Mouse (Mus musculus) heart, embryonic 15.5 days (tissue): ENCODE data around the gene Hmgb2. TPM values are rescaled to one million over a fixed set of nuclear protein-coding genes. Genes with fewer than 3 reads are reported as not detected.

Experiments
- ATAC-seq: fragments of 200-750 bp; cut with Nextera tagmentation; replicated peaks from 2 replicates; pipeline ENCODE4 v1.8.0; 2017; ENCODE audit warnings: low read depth, moderate TSS enrichment; ENCODE audit not compliant: insufficient number of reproducible peaks, insufficient read depth, low FRiP score
- H3K27ac ChIP-seq: fragments of 300-500 bp; sonication (generic); 2 replicates; pipeline ENCODE4 v1.5.1; 2015; ENCODE audit warnings: mild to moderate bottlenecking, inconsistent platforms
- H3K27me3 ChIP-seq: fragments of 300-500 bp; sonication (generic); 2 replicates; pipeline ENCODE4 v1.6.1; 2015; ENCODE audit warnings: inconsistent platforms
- H3K36me3 ChIP-seq: fragments of 300-500 bp; sonication (generic); 2 replicates; pipeline ENCODE4 v1.6.1; 2015; ENCODE audit warnings: mild to moderate bottlenecking, inconsistent platforms
- H3K4me1 ChIP-seq: fragments of 300-500 bp; sonication (generic); replicated peaks from 2 replicates; pipeline ENCODE4 v1.6.1; 2015; ENCODE audit warnings: inconsistent platforms
- H3K4me2 ChIP-seq: fragments of 300-500 bp; sonication (generic); 2 replicates; pipeline ENCODE4 v1.6.1; 2015; ENCODE audit warnings: inconsistent platforms, mild to moderate bottlenecking, moderate library complexity
- H3K4me3 ChIP-seq: fragments of 300-500 bp; sonication (generic); 2 replicates; pipeline ENCODE4 v1.5.1; 2015; ENCODE audit warnings: mild to moderate bottlenecking, inconsistent platforms
- H3K9ac ChIP-seq: fragments of 300-500 bp; sonication (generic); 2 replicates; pipeline ENCODE4 v1.6.1; 2015; ENCODE audit warnings: mild to moderate bottlenecking, inconsistent platforms
- H3K9me3 ChIP-seq: fragments of 300-500 bp; sonication (generic); replicated peaks from 2 replicates; pipeline ENCODE4 v1.6.1; 2016; ENCODE audit warnings: inconsistent platforms
- WGBS: fragments of 180-500 bp; shearing (Covaris S2); methylation state at CpG from one replicate; pipeline ENCODE4 v1.1.7; 2015; ENCODE audit warnings: mixed read lengths; 5-methylcytosine and 5-hydroxymethylcytosine counted together
- polyA plus RNA-seq: library from polyadenylated mRNA; unstranded; fragments of >200 nt; fragmentation: Nextera tagmentation; extraction: Ambion mirVana; gene quantifications from 2 replicates; pipeline ENCODE4 v1.2.1, GENCODE M21; 2015

Gene Hmgb2
- polyA plus RNA-seq, 1 experiment from 2014 or later = 273 TPM

DNA sequence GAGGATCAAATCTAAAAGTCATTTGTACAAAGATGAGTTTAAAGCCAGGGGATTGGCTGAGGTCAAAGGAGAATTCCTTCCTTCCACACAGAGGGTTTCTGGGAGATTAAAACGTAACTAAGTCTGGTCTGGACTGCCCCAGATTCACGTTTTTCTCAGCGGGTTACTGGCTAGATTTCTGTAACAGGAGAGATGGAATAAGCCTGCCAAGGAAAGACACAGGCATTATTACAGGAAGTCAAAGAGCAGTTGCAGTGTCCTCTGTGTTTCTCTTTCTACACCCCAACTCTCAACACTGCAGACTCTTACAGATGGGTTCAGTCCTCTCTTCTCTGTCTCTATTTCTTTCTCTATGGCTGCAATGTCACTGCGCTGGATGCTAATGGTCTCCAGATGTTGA is 22.8 kb downstream of the Hmgb2 start:
- WGBS = 79% methylated on average over 4 of the region's 4 CpGs
- H3K9me3 ChIP-seq = no peaks in the 10 kb centered on the region
- no peak for ATAC-seq
- no peak overlapping the region for H3K9ac ChIP-seq
- no peak overlapping the region for H3K27ac ChIP-seq
- H3K4me2 ChIP-seq = no peak overlapping the region
- no peak overlapping the region for H3K4me3 ChIP-seq
- H3K27me3 ChIP-seq = no peaks in the 10 kb centered on the region
- peaks cover 8% of the 10 kb centered on the region for H3K4me1 ChIP-seq
- peaks cover 5% of the 10 kb centered on the region; the same call in 1 of the 2 replicates for H3K36me3 ChIP-seq

DNA sequence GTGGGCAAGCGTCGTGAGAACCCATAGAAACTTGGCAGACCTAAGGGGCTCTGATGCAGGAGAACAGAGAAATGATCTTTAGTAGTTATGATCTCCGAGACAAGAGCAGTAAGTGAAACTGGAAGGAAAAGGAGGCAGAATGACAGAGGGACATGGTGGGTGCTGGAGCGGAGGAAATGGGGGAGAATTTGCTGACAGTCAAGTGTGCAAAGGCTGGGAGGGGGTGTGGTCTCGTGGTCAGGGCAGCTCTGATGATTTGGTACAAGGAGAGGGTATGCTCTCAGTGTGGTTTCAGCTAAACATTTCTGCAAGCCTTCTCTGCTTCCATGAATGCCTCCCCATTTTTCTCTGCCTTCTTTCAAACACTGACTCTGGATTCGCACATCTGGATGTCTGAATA is 24.5 kb downstream of the Hmgb2 start:
- Histone ChIP-seq H3K9ac (no peak overlapping the region), H3K36me3 (peaks cover 5% of the 10 kb centered on the region; the same call in 1 of the 2 replicates), H3K4me1 (no peaks in the 10 kb centered on the region), H3K9me3 (no peaks in the 10 kb centered on the region), H3K27ac (no peak overlapping the region), H3K27me3 (no peaks in the 10 kb centered on the region), H3K4me3 (no peak overlapping the region), H3K4me2 (no peak overlapping the region)
- ATAC-seq = no peak
- WGBS = 88% methylated on average over 6 of the region's 6 CpGs

DNA sequence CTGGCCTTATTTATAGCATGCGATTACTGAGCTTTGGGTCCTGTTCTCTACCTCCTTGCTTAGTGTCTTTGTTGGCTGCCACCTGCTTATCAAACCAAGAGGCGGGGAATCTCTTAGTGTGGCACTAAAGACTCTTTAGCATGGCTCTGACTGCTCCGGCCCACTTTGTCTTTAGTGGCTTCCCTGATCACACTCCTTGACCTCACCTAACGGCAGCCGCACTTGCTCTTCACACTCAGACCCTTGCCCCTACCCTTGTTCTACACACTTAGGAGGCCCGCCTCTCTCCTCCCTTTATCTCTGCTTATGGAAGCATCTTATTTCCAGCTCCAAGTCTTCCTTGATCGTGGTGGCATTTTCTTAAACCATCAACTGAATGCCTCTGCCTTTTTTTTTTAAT is 26.9 kb downstream of the Hmgb2 start:
- WGBS = 68% methylated on average over 7 of the region's 7 CpGs
- H3K27ac ChIP-seq = no peak overlapping the region
- no peaks in the 10 kb centered on the region for H3K4me1 ChIP-seq
- H3K4me2 ChIP-seq = no peak overlapping the region
- no peaks in the 10 kb centered on the region for H3K27me3 ChIP-seq
- no peak for ATAC-seq
- no peak overlapping the region for H3K9ac ChIP-seq
- peaks cover 5% of the 10 kb centered on the region; the same call in 1 of the 2 replicates for H3K36me3 ChIP-seq
- H3K4me3 ChIP-seq = no peak overlapping the region
- H3K9me3 ChIP-seq = no peaks in the 10 kb centered on the region

DNA sequence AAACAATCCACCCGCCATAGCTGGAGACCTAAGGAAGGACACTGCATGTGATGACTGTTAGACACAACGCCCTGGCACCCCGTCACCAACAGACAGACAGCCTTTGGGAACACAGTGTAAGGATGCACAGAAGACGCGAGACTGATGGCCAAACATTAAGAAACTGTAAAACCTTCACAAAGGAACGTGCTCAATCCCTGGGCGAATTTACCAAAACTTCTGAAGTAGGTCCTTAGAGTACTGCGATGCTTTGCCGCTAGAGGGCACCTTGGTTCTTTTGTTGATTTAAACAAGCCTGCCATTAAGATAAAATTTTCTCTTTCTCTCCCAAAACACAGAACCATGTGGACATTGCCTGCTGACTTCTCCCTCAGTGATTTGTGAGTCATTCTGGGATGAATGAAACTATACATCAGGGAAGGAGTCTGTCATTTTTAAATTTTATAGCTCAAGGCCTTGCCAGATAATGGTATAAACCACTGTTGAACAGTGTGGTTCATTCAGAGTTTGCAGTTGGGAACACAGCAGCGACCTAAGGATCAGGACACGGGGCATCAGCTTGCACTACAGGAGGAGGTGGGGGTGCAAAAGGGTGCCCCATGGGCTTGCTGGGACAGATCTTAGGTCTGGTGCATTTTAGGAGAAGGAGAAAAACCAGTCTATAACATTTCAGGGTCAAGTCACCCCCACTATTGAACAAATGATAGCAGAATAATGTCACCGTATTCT is 28.6 kb downstream of the Hmgb2 start:
- Histone ChIP-seq H3K9ac (no peak overlapping the region), H3K27ac (no peak overlapping the region), H3K27me3 (no peaks in the 10 kb centered on the region), H3K4me2 (no peak overlapping the region), H3K9me3 (no peaks in the 10 kb centered on the region), H3K4me1 (no peaks in the 10 kb centered on the region), H3K36me3 (peaks cover 5% of the 10 kb centered on the region; the same call in 1 of the 2 replicates), H3K4me3 (no peak overlapping the region)
- ATAC-seq = no peak
- WGBS = 44% methylated on average over 12 of the region's 12 CpGs

DNA sequence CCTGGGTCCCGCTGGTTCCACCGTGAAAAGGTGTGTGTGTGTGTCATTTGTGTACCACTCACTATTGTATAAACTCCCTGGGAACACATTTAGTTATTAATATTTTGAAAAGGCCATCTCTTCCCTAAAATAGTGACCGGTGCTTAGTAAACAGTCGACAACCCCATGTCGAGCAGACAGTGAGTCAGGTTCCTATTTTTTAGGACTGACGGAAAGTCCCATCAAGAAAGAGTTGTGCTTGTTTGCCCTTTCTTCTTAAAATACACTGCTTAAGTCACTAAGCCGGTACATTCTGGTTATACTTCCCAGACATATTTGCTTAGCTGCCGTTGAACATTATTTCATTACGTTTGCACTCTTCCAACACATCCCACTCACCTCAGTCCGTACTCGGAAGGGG is 29.2 kb downstream of the Hmgb2 start:
- Histone ChIP-seq H3K36me3 (peaks cover 4% of the 10 kb centered on the region; the same call in 1 of the 2 replicates), H3K9me3 (no peaks in the 10 kb centered on the region), H3K27ac (no peak overlapping the region), H3K4me1 (no peaks in the 10 kb centered on the region), H3K9ac (no peak overlapping the region), H3K27me3 (no peaks in the 10 kb centered on the region), H3K4me3 (no peak overlapping the region), H3K4me2 (no peak overlapping the region)
- no peak for ATAC-seq
- 80% methylated on average over 11 of the region's 11 CpGs for WGBS

DNA sequence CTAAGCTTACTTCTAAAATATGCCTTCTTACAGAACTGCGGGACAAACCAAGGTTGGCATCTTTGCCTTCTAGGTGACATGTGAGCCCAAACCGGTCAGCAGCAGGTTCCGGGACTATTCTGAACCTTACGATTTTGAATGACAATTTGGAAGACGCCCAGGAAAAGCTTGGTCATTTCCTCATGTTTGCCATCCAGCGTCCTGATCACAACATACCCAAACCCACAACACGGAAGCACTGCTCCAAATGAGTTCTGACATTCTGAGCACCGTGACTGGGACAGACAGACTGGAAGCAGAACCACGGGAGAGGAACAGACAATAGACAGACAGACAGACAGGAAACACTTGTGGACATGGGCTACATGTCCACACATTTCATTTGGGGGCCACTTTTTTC is 29.7 kb downstream of the Hmgb2 start:
- no peaks in the 10 kb centered on the region for H3K9me3 ChIP-seq
- H3K36me3 ChIP-seq = no peaks in the 10 kb centered on the region
- ATAC-seq = no peak
- no peak overlapping the region for H3K27ac ChIP-seq
- 77% methylated on average over 9 of the region's 9 CpGs for WGBS
- H3K9ac ChIP-seq = no peak overlapping the region
- H3K4me3 ChIP-seq = no peak overlapping the region
- no peaks in the 10 kb centered on the region for H3K27me3 ChIP-seq
- no peaks in the 10 kb centered on the region for H3K4me1 ChIP-seq
- H3K4me2 ChIP-seq = no peak overlapping the region

DNA sequence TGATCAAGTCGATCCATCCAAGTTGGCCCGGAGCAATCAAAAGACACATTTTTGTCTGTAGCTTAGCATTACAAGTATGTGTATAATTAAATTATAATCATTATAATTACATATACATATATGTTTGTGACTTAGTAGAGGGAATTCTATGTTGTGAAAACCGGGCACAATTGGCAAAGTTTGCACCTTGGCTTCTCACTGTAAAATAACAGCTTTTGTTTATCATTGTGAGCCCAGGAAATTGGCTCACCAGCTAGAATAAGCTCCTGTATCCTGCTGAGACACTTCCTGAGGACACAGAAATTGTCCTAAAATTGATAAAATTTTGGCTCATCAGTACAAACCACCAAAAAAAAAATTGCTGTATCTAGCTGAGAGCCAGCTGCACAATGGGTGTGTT is 34.7 kb downstream of the Hmgb2 start:
- Histone ChIP-seq H3K27ac (no peak overlapping the region), H3K4me2 (no peak overlapping the region), H3K4me1 (no peaks in the 10 kb centered on the region), H3K36me3 (no peaks in the 10 kb centered on the region), H3K4me3 (no peak overlapping the region), H3K9me3 (no peaks in the 10 kb centered on the region), H3K9ac (no peak overlapping the region), H3K27me3 (no peaks in the 10 kb centered on the region)
- ATAC-seq = no peak
- WGBS = 73% methylated on average over 3 of the region's 3 CpGs

DNA sequence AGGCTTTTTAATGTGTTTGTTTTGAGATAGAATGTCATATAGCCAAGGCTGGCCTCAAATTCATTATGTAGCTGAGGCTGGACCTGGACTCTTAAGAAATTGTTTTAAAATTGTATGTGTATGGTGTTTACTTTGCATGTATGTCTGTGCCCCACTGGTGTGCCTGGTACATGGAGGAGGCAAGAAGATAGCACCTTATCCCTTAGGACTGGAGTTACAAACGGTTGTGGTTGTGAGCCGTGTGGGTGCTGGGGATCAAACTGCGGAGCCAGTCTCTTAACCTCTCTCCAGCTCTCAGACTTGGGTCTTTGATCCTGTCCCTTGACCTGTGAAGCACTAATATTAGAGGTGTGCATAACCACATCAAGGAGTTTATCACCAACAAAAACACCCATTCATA is 35.1 kb downstream of the Hmgb2 start:
- 80% methylated on average over 3 of the region's 3 CpGs for WGBS
- no peaks in the 10 kb centered on the region for H3K36me3 ChIP-seq
- no peak overlapping the region for H3K27ac ChIP-seq

DNA sequence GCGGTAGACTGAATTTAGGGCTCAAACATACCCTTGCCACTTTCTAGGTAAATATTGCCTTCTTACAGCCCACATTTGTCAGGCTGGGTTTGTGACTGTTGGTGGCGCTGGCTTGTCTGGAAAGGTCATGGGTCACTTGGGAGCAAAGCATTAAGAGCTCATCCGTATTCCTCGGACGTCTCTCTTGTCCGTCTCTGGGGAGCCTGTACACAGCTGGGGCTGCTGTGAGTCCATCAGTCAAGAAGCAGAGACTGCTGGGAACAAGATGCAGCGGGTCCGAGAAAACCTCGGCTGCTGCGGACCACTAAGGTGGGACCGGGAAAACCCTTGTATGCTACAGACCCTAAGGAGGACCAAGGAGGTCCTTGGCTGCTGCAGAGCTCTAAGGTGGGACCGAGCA is 35.9 kb downstream of the Hmgb2 start:
- H3K4me3 ChIP-seq = no peak overlapping the region
- H3K27ac ChIP-seq = no peak overlapping the region
- no peaks in the 10 kb centered on the region for H3K36me3 ChIP-seq
- H3K9me3 ChIP-seq = no peaks in the 10 kb centered on the region
- 76% methylated on average over 12 of the region's 12 CpGs for WGBS
- no peak overlapping the region for H3K4me2 ChIP-seq
- ATAC-seq = no peak
- H3K27me3 ChIP-seq = no peaks in the 10 kb centered on the region
- no peaks in the 10 kb centered on the region for H3K4me1 ChIP-seq
- H3K9ac ChIP-seq = no peak overlapping the region

More for the DNA sequence above, 35.1 kb downstream of the Hmgb2 start:
- Histone ChIP-seq H3K27me3 (no peaks in the 10 kb centered on the region), H3K9ac (no peak overlapping the region), H3K4me3 (no peak overlapping the region), H3K4me1 (no peaks in the 10 kb centered on the region), H3K4me2 (no peak overlapping the region), H3K9me3 (no peaks in the 10 kb centered on the region)
- ATAC-seq = no peak

DNA sequence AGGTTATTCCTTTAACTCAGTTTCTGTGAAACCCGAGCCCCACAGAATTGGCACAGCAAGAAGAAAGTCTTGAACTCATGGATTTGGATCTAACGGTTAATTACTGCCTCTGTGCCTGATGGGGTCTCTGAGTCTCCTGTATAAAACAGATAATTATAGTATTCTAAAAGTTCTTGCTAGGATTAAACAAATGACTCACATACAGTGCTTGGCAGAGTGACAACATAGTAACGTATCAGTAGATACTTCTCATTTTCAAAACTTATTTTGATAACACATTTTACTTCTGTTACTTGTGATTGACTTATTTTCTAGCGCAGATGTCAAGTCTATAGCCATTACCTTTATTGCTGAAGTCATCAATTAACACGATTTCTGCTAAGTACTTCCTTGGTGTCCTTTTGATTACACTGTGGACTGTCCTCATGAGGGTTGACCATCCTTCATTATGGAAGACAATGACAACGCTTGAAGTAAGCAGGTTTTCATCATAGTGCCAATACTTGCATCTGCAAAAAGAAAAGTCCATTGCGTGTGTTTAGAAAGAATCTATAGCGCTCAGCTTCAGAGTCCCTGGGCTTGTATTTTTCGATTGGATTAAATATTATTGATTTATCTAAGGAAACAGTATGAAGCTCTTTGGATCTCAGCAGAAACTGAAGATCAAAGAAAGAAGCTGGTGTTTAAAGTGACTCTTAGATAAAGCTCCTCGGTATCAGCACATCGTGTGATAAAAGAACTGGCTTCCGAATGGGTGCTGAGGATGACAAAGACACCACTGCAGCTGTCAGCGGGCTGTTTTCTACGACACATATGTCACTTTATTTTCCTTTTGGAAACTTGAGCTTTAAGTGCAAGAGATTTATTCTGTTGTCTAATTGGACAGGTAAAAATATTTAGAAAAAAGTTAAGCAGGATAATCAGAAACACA is 40.7 kb downstream of the Hmgb2 start:
- 68% methylated on average over 14 of the region's 14 CpGs for WGBS

DNA sequence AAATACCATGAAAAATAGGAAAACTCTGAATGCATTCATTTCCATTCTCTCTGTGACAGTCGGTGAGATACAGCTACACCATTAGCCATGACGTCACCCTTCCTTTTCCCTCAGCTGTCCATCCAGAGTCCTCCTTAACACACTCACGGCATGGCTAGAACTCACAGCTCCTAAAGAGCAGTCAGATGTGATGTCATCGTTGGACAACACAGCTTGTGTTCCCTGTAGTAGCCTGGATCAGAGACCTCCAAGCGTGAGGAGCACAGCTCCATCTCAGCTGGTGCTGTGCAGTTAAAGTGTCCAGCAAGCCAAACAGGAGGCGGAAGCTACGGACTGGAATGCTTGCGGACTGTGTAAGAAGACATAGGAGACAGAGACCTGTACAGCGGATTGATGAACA is 49.2 kb downstream of the Hmgb2 start:
- no peak overlapping the region for H3K4me2 ChIP-seq
- H3K27me3 ChIP-seq = no peaks in the 10 kb centered on the region
- no peaks in the 10 kb centered on the region for H3K9me3 ChIP-seq
- WGBS = 77% methylated on average over 9 of the region's 9 CpGs
- H3K4me3 ChIP-seq = no peak overlapping the region
- no peaks in the 10 kb centered on the region for H3K36me3 ChIP-seq
- no peak overlapping the region for H3K27ac ChIP-seq
- H3K4me1 ChIP-seq = no peaks in the 10 kb centered on the region; the same call in 1 of the 2 replicates
- ATAC-seq = no peak; the same call in 1 of the 2 replicates
- H3K9ac ChIP-seq = no peak overlapping the region

More for the DNA sequence above, 40.7 kb downstream of the Hmgb2 start:
- H3K36me3 ChIP-seq = no peaks in the 10 kb centered on the region
- no peaks in the 10 kb centered on the region for H3K4me1 ChIP-seq
- no peaks in the 10 kb centered on the region for H3K9me3 ChIP-seq
- no peaks in the 10 kb centered on the region for H3K27me3 ChIP-seq
- no peak overlapping the region for H3K9ac ChIP-seq
- H3K4me3 ChIP-seq = no peak overlapping the region
- no peak overlapping the region for H3K4me2 ChIP-seq
- no peak overlapping the region for H3K27ac ChIP-seq
- ATAC-seq = no peak
